Mouse (Mus musculus): Measurements from ENCODE around the gene Adam11.

- TF ChIP-seq CTCF (IDR thresholded peaks at IDR 0.05; ENCODE audit: extremely low read depth, insufficient read length, insufficient replicate concordance, low read depth, low read length), result no peak
- TF ChIP-seq POLR2A (IDR thresholded peaks at IDR 0.05; ENCODE audit: low read depth, low read length), result no peak
Observed at GRCm38 (mm10) chr11:102733146-102733545, 28.1 kb upstream of the Adam11 start.
